Mouse (Mus musculus): Measurements from ENCODE around the gene Brd3. TPM values are rescaled to one million over a fixed set of nuclear protein-coding genes. Genes with fewer than 3 reads are reported as not detected.
A peak's percentile ranks its signal among the peaks of the same experiment; 100 is the strongest.

The Brd3 gene
- polyA plus RNA-seq, 1 experiment from 2014 or later, result 126 TPM

DNA sequence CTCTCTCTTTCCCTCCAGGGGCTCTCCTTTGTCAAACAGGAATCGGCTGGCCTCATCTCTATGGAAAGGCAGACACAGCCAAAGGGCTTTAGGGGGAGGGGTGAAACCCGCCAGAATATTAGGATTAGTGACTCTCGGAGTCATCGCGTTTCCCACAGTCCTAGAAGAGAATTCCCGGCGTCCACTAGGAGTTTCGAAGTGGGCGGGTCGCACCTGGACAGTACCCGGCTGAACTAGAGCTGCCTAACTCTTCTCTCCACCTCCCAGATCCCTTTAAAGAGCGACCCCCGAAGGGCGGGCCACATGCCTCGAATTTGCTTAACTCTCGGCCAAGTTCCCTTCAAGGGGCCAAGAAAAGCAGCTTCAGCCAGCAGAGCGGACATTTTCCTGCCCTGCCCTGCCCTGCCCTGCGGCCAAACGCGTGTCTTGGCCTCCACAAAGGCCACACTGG, 82.3 kb downstream of the Brd3 start:
- Histone ChIP-seq H3K4me1 (ENCODE audit: insufficient read depth) (peaks cover 17% of the 10 kb centered on the region), H3K27me3 (ENCODE audit: insufficient read depth, low read length) (no peaks in the 10 kb centered on the region), H3K4me2 (peak overlapping the region; percentile 98), H3K27ac (ENCODE audit: low read depth) (peak overlapping the region; percentile 75; the same call in 1 of the 2 replicates), H3K9ac (peak overlapping the region; percentile 79), H3K36me3 (ENCODE audit: insufficient read depth) (no peaks in the 10 kb centered on the region), H3K4me3 (ENCODE audit: low read depth, low read length) (peak overlapping the region; percentile 82), H3K9me3 (ENCODE audit: low read depth, low read length) (no peaks in the 10 kb centered on the region)
- TF ChIP-seq CTCF (IDR thresholded peaks at IDR 0.05; ENCODE audit: low read depth), result no peak
- DNase-seq (peak; percentile 83), ATAC-seq (ENCODE audit: insufficient read depth) (no peak)
- WGBS, result 1% methylated on average over 20 of the region's 20 CpGs

DNA sequence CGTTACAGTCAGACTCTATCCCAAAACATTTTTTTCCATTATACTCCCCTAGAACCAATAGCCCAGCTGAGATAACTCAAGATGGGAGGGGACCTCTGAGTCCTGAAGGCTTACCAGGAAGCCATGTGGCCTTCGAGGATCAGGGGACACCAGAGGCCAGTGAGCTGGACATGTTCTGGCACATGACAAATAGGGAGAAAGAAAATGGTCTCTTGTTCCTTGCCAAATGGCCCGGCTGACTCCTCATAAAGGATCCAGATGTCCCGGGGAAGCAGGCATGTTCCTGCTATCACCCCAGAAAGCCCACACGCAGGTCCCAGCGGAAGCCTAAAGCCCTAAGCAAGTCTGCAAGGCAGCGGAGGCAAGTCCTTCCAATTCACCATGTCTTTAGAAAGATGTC, 83.9 kb downstream of the Brd3 start:
- Histone ChIP-seq H3K4me2 (peak overlapping the region; percentile 98), H3K4me3 (ENCODE audit: low read depth, low read length) (0 out of 2 replicates have a peak overlapping the region, but pooled peaks have one; percentile 12), H3K9me3 (ENCODE audit: low read depth, low read length) (no peaks in the 10 kb centered on the region), H3K9ac (no peak overlapping the region), H3K27me3 (ENCODE audit: insufficient read depth, low read length) (no peaks in the 10 kb centered on the region), H3K27ac (ENCODE audit: low read depth) (no peak overlapping the region), H3K36me3 (ENCODE audit: insufficient read depth) (no peaks in the 10 kb centered on the region), H3K4me1 (ENCODE audit: insufficient read depth) (peaks cover 29% of the 10 kb centered on the region)
- DNase-seq (peak; percentile 78), ATAC-seq (ENCODE audit: insufficient read depth) (peak; percentile 5; the same call in 1 of the 2 replicates)
- WGBS, result 44% methylated on average over 7 of the region's 7 CpGs
- no peak for TF ChIP-seq CTCF (IDR thresholded peaks at IDR 0.05; ENCODE audit: low read depth)

DNA sequence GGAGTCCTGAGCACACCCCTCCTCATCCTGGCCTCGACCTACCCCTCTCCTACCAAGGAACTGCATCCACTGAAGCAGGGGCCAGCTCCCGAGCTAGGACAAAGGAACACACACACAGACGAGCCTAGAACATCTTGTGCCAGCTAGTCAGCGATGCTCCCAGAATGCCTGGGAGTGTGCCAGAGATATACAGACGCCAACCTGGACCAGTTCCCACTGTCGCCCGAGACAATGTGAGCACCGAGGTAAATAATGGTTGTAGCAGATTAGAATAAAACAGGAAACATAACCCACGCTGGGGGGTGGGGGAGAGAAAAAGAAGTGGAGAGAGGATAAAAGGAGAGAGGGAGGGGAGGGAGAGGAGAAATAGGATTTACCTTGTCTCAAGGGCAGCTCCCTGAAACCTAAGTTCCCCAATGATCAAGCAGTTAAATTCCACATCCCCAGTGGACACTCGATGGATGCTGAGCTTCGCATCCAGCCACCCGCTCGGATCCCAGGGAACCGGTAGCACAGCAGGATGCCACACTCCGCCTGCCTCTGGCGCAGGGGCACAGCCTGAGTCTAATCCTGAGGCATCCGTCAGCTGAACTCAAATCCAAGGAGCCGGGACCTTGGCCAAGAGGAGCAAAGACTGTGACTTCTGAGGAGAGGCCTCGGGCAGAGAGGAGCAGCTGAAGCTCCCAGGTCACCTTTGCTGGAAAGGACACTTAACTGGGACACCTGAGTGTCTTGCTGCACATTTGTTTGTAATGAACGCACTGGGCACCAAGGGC, 86.0 kb downstream of the Brd3 start:
- Histone ChIP-seq H3K4me2 (no peak overlapping the region), H3K27ac (ENCODE audit: low read depth) (no peak overlapping the region), H3K4me3 (ENCODE audit: low read depth, low read length) (no peak overlapping the region), H3K9ac (no peak overlapping the region), H3K4me1 (ENCODE audit: insufficient read depth) (peaks cover 35% of the 10 kb centered on the region), H3K9me3 (ENCODE audit: low read depth, low read length) (no peaks in the 10 kb centered on the region), H3K36me3 (ENCODE audit: insufficient read depth) (no peaks in the 10 kb centered on the region), H3K27me3 (ENCODE audit: insufficient read depth, low read length) (no peaks in the 10 kb centered on the region)
- ATAC-seq (ENCODE audit: insufficient read depth) (no peak), DNase-seq (no peak)
- TF ChIP-seq CTCF (IDR thresholded peaks at IDR 0.05; ENCODE audit: low read depth), result no peak
- WGBS, result 68% methylated on average over 20 of the region's 20 CpGs

DNA sequence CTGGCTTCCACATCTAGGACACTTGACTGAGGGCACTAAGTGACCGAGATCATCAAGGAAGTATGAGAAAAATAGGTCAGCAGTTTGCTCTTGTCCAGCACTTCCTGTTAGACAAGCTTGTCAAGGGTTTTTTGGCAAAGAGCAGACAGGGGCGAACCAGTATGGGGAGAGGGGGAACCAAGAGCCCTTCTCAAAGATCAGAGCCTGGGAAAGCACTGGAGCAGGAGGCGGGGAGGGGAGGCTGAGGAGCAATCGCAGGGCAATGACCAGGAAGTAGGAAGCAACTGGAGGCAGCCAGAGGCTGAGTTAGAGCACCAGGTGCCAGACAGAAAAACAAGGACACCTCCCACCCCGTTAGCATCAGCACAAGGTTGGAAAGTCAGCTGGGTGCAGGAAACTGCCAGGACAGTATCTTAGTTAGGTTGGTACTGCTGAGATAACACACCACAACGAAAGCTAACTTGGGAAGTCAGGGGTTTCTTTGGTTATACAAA, 88.8 kb downstream of the Brd3 start:
- Histone ChIP-seq H3K4me1 (ENCODE audit: insufficient read depth) (peaks cover 58% of the 10 kb centered on the region), H3K4me2 (peak overlapping the region; percentile 23; the same call in 1 of the 2 replicates), H3K9ac (no peak overlapping the region), H3K27ac (ENCODE audit: low read depth) (peak overlapping the region; percentile 51), H3K4me3 (ENCODE audit: low read depth, low read length) (no peak overlapping the region), H3K36me3 (ENCODE audit: insufficient read depth) (no peaks in the 10 kb centered on the region), H3K9me3 (ENCODE audit: low read depth, low read length) (no peaks in the 10 kb centered on the region), H3K27me3 (ENCODE audit: insufficient read depth, low read length) (no peaks in the 10 kb centered on the region)
- ATAC-seq (ENCODE audit: insufficient read depth) (no peak), DNase-seq (peak; percentile 59)
- WGBS, result 10% methylated on average over 6 of the region's 6 CpGs
- no peak for TF ChIP-seq CTCF (IDR thresholded peaks at IDR 0.05; ENCODE audit: low read depth)

DNA sequence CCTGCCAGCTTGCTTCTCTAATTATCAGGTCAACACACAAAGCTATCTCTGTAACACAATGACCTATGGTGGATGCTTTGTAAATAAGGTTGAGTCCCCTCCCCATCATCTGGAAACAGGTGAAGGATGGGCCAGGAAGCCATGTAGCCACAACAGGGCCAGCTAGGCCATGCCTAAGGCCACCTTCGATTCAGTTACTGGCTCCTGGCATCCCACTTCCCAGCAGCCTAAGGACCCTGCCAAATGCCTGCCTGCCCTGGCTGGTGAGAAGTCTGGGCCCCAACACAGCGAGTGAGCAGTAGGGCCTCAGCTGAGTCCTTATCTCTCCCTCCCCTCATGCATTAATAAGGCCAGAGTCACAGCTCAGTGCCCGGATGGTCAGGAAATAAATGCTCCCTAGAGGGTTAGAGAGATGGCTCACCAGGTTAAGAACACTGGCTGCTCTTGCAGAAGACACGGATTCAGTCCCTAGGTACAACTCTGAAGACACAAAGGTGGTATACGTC, 89.8 kb downstream of the Brd3 start:
- H3K9ac ChIP-seq, result no peak overlapping the region
- no peaks in the 10 kb centered on the region for H3K36me3 ChIP-seq (ENCODE audit: insufficient read depth)
- no peak for TF ChIP-seq CTCF (IDR thresholded peaks at IDR 0.05; ENCODE audit: low read depth)
- WGBS, result 54% methylated on average over 5 of the region's 5 CpGs
- ATAC-seq (ENCODE audit: insufficient read depth), result no peak
- no peak overlapping the region for H3K4me2 ChIP-seq
- no peak overlapping the region for H3K27ac ChIP-seq (ENCODE audit: low read depth)
- DNase-seq, result no peak
- no peak overlapping the region for H3K4me3 ChIP-seq (ENCODE audit: low read depth, low read length)
- H3K9me3 ChIP-seq (ENCODE audit: low read depth, low read length), result no peaks in the 10 kb centered on the region
- peaks cover 55% of the 10 kb centered on the region for H3K4me1 ChIP-seq (ENCODE audit: insufficient read depth)
- H3K27me3 ChIP-seq (ENCODE audit: insufficient read depth, low read length), result no peaks in the 10 kb centered on the region

DNA sequence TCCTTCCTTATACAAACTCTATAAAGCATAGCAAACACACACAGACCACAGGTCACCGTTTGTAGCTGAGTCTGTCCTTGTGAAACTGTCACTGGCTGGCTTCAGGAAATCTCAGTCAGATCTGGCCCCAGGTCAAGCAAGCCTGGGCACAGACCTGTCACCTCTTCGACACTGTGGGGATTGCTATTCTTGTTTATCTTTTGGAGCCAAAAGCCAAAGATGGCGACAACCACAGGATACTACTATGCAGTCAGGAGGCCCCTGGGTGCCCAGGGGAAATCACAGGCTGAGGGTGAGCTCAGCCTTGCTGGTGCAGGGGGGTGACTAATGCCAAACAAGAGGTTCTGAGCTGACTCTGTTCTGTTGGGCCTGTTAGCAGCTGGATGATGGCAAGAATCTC, 91.0 kb downstream of the Brd3 start:
- H3K9ac ChIP-seq, result no peak overlapping the region
- no peak overlapping the region for H3K27ac ChIP-seq (ENCODE audit: low read depth)
- peaks cover 63% of the 10 kb centered on the region for H3K4me1 ChIP-seq (ENCODE audit: insufficient read depth)

DNA sequence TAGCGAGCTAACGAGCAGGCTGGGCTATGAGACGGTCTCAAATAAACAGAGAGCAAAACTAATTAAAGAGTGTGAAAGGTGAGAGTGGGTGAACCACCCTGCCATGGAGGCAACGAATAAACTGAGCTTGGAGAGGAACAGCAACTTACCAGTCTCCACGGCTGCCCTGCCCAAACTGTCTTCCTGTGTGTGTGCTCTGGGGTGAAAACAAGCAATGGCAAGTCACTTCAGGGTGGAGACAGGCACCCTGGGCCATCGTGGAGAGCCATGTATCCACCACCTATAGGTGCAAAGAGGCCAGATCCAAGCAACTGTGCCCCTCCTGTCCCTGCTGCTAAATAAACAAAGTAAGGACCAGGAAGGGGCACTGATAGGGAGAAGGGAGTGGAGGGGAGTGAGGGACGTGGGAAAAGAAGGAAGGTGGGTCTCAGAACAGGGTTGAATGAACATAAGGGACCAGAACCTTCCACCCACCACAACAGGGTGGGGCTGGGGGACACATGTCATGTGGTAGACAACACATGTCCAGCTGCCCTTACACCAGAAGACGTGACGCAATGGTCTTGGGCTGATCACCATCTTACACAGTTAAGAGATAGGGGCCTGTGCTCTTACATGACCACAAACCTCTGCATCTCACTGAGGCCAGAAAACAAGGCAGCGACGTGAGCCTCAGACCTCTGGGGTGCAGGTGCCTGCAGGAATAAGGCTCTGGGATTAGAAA, 92.2 kb downstream of the Brd3 start:
- H3K9ac ChIP-seq, result no peak overlapping the region
- H3K27me3 ChIP-seq (ENCODE audit: insufficient read depth, low read length), result no peaks in the 10 kb centered on the region
- H3K36me3 ChIP-seq (ENCODE audit: insufficient read depth), result no peaks in the 10 kb centered on the region
- H3K9me3 ChIP-seq (ENCODE audit: low read depth, low read length), result no peaks in the 10 kb centered on the region
- TF ChIP-seq CTCF (IDR thresholded peaks at IDR 0.05; ENCODE audit: low read depth), result no peak
- ATAC-seq (ENCODE audit: insufficient read depth) (no peak), DNase-seq (no peak)
- no peak overlapping the region for H3K4me3 ChIP-seq (ENCODE audit: low read depth, low read length)
- H3K4me1 ChIP-seq (ENCODE audit: insufficient read depth), result peaks cover 72% of the 10 kb centered on the region
- H3K27ac ChIP-seq (ENCODE audit: low read depth), result no peak overlapping the region
- whole genome bisulfite sequencing, result 50% methylated on average over 11 of the region's 11 CpGs
- peak overlapping the region; percentile 34 for H3K4me2 ChIP-seq

More for the DNA sequence above, 91.0 kb downstream of the Brd3 start:
- Histone ChIP-seq H3K36me3 (ENCODE audit: insufficient read depth) (no peaks in the 10 kb centered on the region), H3K9me3 (ENCODE audit: low read depth, low read length) (no peaks in the 10 kb centered on the region), H3K27me3 (ENCODE audit: insufficient read depth, low read length) (no peaks in the 10 kb centered on the region), H3K4me2 (no peak overlapping the region), H3K4me3 (ENCODE audit: low read depth, low read length) (no peak overlapping the region)
- DNase-seq (no peak), ATAC-seq (ENCODE audit: insufficient read depth) (no peak)
- 20% methylated on average over 3 of the region's 3 CpGs for WGBS
- no peak for TF ChIP-seq CTCF (IDR thresholded peaks at IDR 0.05; ENCODE audit: low read depth)

Data from lung, embryonic 14.5 days (tissue).